Mouse (Mus musculus): Measurements from ENCODE around the gene Fam170b.

The Fam170b gene

GRCm38 (mm10) chr14:32827994-32828650 is 5.6 kb upstream of the Fam170b start:
- peak in 1 of 2 experiments; percentile 6 for DNase-seq (ENCODE audit: low spot score in 2 of 2)

DNA sequence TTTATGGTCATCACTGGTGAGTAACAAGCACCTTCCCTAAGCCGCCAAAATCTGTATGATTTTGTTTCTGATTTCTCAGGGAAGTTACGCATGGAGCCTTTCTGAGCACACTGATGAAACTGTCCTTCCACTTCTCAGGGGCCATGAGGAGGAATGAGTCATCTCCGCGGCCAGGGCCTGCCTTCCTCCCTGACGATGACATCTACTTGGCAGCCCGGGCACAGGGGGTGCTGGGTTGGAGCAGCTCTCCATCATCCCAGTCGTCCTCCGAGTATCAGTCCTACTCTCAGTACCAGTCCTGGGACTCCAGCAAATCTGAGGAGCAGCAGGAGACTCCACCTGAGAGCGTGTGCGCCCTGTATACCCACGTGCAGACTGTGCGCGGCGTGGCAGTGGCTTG is 1.4 kb downstream of the Fam170b start:
- DNase-seq (ENCODE audit: low spot score in 2 of 2): no peak

- DNase-seq (ENCODE audit: low spot score in 2 of 2): no peak
Measured at GRCm38 (mm10) chr14:32835596-32835995, 1.8 kb downstream of the Fam170b start.

DNA sequence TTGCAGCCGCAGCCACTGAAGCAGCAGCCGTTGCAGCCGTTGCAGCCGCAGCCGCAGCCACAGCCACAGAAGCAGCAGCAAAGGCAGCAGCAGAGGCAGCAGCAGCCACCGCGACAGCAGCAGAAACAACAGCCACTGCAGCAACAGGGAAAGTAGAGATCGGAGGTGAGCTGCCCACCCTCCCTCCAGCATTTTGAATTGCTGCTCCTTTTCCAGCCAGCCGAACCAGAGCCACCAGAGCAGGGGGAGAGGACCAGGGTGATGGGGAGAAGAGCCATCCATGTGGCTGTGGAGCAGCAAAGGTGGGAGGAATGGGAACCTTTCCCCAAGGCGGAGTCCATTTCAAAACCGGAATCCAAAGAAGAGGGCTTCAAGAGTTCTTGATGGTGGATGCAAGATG is 2.4 kb downstream of the Fam170b start:
- no peak for DNase-seq (ENCODE audit: low spot score in 2 of 2)

- DNase-seq (ENCODE audit: low spot score in 2 of 2): no peak
Measured at GRCm38 (mm10) chr14:32842052-32842451, 8.3 kb downstream of the Fam170b start.

DNA sequence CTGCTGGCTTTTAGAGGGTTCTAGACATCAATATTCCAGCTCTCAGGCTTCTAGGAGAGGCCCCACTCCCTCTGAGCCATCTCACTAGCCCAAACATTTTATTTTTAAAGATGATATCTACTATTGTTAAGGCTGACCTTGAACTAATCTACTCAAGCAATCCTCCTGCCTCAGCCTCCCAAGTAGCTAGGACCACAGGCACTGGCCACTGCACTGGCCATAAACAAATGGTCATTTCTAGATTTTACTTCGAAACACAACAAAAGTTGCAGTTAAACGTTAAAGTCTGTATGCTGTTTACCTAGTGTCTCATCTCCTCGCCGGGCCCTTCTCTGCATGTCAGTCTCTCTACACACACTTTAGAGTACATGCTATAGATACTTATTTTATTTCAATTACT is 20.3 kb downstream of the Fam170b start:
- no peak for DNase-seq (ENCODE audit: low spot score in 2 of 2)

DNA sequence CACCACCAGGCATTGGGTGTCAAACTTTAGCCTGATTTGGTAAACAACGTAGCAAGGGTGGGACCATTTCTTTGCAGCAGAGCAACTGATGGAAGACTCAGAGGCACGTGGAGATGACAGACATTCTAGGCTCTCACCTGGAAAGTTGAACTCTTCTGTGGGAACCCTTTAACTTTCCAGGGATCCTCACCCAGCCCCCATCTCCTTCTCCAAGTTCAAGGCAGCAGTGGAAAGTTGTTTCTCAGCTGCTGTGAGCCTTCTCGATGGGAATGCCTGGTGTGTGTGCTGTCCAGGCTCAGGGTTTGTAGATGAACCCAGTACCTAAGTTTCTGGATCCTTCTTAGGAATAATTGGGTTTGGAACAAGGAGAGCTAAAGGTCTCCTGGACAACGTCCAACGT is 22.5 kb downstream of the Fam170b start:
- no peak for DNase-seq (ENCODE audit: low spot score in 2 of 2)

DNA sequence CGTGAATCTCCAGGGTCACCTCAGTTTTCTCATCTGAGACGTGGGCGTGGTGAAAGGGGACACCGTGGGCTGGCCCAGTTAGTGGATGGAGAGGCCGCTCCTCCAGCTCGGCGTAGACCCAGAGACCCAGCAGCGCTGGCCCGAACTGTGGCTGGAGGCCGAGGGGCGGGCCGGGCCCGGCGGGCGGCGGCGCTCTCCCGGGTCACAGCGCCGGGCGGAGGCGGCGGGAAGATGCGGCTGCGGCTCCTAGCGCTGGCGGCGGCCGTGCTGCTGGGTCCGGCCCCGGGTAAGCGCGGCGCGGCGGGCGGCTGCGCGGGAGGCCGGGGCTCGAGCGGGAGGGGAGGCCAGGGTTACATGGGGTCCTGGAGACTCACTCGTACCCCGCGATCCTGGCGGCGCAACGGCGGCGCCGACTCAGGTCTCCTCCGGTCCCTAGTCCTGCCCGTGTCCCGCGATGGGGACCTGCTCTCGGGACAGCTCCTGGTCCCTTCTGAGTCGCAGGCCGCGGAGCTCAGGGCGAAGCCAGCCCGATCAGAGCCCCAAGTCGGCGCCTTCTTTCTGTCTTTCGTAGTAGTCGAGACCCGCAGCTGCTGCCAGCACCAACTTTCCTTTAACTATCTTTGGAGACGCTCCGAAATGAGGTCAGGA is 23.0 kb downstream of the Fam170b start, which contains the start of gene Vstm4:
Gene Vstm4, plus strand, starts transcription at position 76 of the 648 bp plus-strand sequence.
- DNase-seq (ENCODE audit: low spot score in 2 of 2): peak; percentile 8 to 15

DNA sequence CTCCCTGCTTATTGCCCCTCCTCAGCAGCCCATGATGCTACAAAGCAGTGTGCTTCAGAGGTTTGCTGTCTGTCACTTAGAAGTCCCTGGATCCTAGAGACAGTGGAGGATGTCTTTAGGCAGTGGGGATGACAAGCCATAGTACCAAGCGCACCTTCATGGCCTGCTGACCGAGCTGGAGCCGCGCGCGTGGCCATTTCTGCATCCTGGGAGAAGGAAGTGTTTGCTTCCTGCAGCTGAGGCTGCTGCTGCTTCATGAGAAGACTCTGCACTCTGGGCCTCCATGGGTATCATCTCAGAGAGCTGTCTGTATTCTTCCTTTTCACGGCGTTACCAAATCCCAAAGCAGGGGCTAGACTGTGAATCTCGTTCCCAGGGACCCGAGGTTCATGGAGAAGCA is 24.6 kb downstream of the Fam170b start:
- no peak for DNase-seq (ENCODE audit: low spot score in 2 of 2)

DNA sequence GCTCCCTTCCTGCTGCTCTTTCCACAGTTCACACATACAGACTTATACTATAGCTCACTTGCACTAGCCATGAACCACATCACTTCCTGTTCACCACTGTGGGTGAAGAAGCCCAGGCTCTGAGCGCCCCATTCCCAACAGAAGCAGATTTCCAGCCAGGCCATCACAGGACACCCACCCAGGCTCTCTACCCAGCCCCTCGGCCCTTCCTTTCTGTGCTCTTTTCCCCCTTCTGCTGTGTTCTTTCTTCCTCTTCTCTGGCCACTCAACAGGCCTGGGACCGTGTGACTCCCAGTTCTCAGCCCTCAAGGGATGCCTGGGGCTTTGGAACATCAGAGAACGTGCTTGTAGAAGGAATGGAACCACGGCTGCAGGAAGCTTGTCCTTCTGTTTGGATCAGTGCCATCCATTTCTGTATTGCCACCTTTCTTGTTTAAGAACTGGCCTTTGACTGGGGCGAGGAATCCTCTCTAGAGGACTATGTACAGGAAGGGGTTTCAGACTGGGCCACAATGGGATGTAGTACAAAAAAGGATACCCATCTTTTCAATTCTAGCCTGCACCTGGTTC is 25.3 kb downstream of the Fam170b start:
- DNase-seq (ENCODE audit: low spot score in 2 of 2): no peak

GRCm38 (mm10) chr14:32859831-32860569 is 26.2 kb downstream of the Fam170b start:
- no peak for DNase-seq (ENCODE audit: low spot score in 2 of 2)

GRCm38 (mm10) chr14:32861149-32861581 is 27.4 kb downstream of the Fam170b start:
- no peak for DNase-seq (ENCODE audit: low spot score in 2 of 2)

GRCm38 (mm10) chr14:32861656-32862055 is 27.9 kb downstream of the Fam170b start:
- DNase-seq (ENCODE audit: low spot score in 2 of 2): no peak

DNA sequence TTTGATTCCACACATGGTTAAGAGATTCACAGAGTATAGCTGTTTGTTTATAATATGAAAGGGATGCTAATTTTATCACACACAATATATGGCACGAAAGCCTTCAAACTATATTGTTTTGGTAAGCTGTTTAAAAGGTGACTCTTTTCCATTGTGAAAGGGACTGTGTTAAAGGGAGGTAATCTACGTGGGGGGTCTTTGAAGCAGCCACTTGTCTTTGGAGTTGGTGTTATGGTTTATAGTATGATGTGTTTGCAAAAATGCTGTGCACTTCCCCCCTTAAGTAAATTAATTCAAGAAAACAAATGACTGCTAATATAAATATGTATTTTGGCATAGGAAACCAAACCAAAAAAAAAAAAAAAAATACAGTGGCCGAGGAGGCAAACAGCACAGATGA is 31.6 kb downstream of the Fam170b start:
- DNase-seq (ENCODE audit: low spot score in 2 of 2): no peak

GRCm38 (mm10) chr14:32871963-32872362 is 38.2 kb downstream of the Fam170b start:
- DNase-seq (ENCODE audit: low spot score in 2 of 2): no peak

DNA sequence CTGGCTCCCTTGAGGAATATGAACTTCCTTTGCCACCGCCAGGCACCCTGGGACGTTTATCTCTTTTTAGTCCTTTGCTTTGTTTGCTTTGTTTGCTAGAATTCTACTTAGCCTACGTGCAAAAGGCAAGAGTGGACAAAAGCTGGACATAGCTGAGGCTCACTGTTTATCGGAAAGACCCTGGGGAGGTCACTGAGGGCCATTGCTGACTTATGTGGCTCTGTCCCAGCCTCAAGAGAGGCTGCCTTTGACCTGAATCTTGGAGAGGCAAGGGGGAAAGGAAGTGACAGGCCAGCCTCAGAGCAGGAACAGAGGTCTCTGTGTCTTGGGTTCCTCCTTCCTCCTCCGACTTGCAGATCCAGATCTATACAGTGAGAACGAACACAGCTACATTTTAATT is 43.8 kb downstream of the Fam170b start:
- DNase-seq (ENCODE audit: low spot score in 2 of 2): no peak

DNA sequence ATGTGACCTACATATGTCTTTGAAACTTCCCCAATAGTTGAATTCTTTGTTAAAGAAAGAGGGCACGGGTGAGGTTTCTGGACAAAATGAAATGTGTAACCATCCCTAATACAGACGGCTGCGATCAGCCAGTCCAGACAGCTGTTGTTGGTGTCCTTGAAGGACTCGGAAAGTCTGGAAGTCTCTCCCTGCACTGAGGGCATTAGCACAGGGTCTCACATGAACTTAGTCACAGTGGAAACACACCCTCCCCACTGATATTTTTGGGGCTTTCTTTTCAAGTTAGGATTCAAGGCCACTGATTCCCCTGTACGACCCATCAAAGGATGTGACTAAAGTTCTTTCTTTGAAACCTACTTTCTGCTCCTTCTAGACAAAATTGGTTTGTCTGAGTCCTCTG is 46.6 kb downstream of the Fam170b start:
- no peak for DNase-seq (ENCODE audit: low spot score in 2 of 2)

DNA sequence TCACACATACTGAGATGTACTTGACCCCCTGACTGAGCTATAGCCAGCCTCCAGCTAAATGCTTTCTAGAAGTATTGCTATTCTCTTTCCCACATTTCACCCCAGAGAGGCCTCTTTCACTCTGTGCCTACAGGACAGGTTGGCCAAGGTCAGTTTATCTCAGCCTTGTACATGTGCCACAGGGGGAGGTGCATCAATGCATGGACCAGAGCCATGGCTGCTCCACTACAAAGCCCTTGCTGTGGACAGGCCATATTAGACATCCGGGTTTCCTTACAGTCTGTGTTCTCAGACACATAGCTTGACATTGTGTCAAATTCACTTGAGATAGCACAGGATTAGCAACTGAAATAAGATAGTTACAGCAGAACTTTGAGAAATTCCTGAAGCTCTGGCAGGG is 47.9 kb downstream of the Fam170b start:
- DNase-seq (ENCODE audit: low spot score in 2 of 2): no peak
